Mouse (Mus musculus): Measurements from ENCODE around the gene Adgrb2. TPM values are rescaled to one million over a fixed set of nuclear protein-coding genes. Genes with fewer than 3 reads are reported as not detected.
A peak's percentile ranks its signal among the peaks of the same experiment; 100 is the strongest.

Adgrb2 gene
- 1.0 and 1.2 TPM in 2 replicates for polyA plus RNA-seq (2015; fragmentation: Nextera tagmentation; extraction: Ambion mirVana)

- Histone ChIP-seq H3K27ac (ENCODE audit: low read length) (no peak within 1 kb of the TSS), H3K4me1 (ENCODE audit: control insufficient read depth, insufficient read depth, low read length) (peaks cover 25% of the 10 kb centered on the region), H3K27me3 (ENCODE audit: control insufficient read depth, insufficient read depth, low read length) (peaks cover 61% of the 10 kb centered on the region), H3K4me3 (ENCODE audit: low read length) (peak within 1 kb of the TSS; percentile 60), H3K9me3 (replicated peaks; ENCODE audit: control insufficient read depth, low read length) (no peaks in the 10 kb centered on the region), H3K4me2 (ENCODE audit: low read depth, low read length) (peak within 1 kb of the TSS; percentile 98), H3K9ac (ENCODE audit: low read length) (peak within 1 kb of the TSS; percentile 48), H3K36me3 (ENCODE audit: control insufficient read depth, insufficient read depth) (no peaks in the 10 kb centered on the region)
- WGBS = under 1% methylated on average over 45 of the region's 77 CpGs
- ATAC-seq (replicated peaks; ENCODE audit: extremely low read depth, insufficient read depth, low FRiP score) = peak; percentile 28; the same call in 1 of the 2 replicates
Measured at GRCm38 (mm10) chr4:129984421-129985061, at the start of gene Adgrb2. TSS of gene Adgrb2 (plus strand) at chr4:129984870.

- no peaks in the 10 kb centered on the region for H3K9me3 ChIP-seq (replicated peaks; ENCODE audit: control insufficient read depth, low read length)
- H3K4me1 ChIP-seq (ENCODE audit: control insufficient read depth, insufficient read depth, low read length) = peaks cover 14% of the 10 kb centered on the region
- no peak overlapping the region for H3K4me2 ChIP-seq (ENCODE audit: low read depth, low read length)
- no peaks in the 10 kb centered on the region for H3K27me3 ChIP-seq (ENCODE audit: control insufficient read depth, insufficient read depth, low read length)
- H3K36me3 ChIP-seq (ENCODE audit: control insufficient read depth, insufficient read depth) = no peaks in the 10 kb centered on the region
- H3K9ac ChIP-seq (ENCODE audit: low read length) = no peak overlapping the region
- no peak overlapping the region for H3K27ac ChIP-seq (ENCODE audit: low read length)
- no peak; the same call in 1 of the 2 replicates for ATAC-seq (replicated peaks; ENCODE audit: extremely low read depth, insufficient read depth, low FRiP score)
- 56% methylated on average over 6 of the region's 6 CpGs for WGBS
- H3K4me3 ChIP-seq (ENCODE audit: low read length) = no peak overlapping the region
Measured at GRCm38 (mm10) chr4:129951359-129951821, 33.3 kb upstream of the Adgrb2 start.

- Histone ChIP-seq H3K4me2 (ENCODE audit: low read depth, low read length) (no peak overlapping the region), H3K27me3 (ENCODE audit: control insufficient read depth, insufficient read depth, low read length) (no peaks in the 10 kb centered on the region), H3K27ac (ENCODE audit: low read length) (no peak overlapping the region), H3K9me3 (replicated peaks; ENCODE audit: control insufficient read depth, low read length) (no peaks in the 10 kb centered on the region), H3K36me3 (ENCODE audit: control insufficient read depth, insufficient read depth) (no peaks in the 10 kb centered on the region), H3K4me3 (ENCODE audit: low read length) (no peak overlapping the region), H3K9ac (ENCODE audit: low read length) (no peak overlapping the region), H3K4me1 (ENCODE audit: control insufficient read depth, insufficient read depth, low read length) (peaks cover 14% of the 10 kb centered on the region)
- ATAC-seq (replicated peaks; ENCODE audit: extremely low read depth, insufficient read depth, low FRiP score) = peak; percentile 43; the same call in 1 of the 2 replicates
- 39% methylated on average over 5 of the region's 5 CpGs for WGBS
Measured at GRCm38 (mm10) chr4:129952241-129952810, 32.3 kb upstream of the Adgrb2 start.

GRCm38 (mm10) chr4:129954527-129954926, 30.1 kb upstream of the Adgrb2 start:
- Histone ChIP-seq H3K9me3 (replicated peaks; ENCODE audit: control insufficient read depth, low read length) (no peaks in the 10 kb centered on the region), H3K36me3 (ENCODE audit: control insufficient read depth, insufficient read depth) (no peaks in the 10 kb centered on the region), H3K4me1 (ENCODE audit: control insufficient read depth, insufficient read depth, low read length) (peaks cover 14% of the 10 kb centered on the region), H3K27ac (ENCODE audit: low read length) (no peak overlapping the region), H3K4me2 (ENCODE audit: low read depth, low read length) (no peak overlapping the region), H3K9ac (ENCODE audit: low read length) (no peak overlapping the region), H3K27me3 (ENCODE audit: control insufficient read depth, insufficient read depth, low read length) (no peaks in the 10 kb centered on the region), H3K4me3 (ENCODE audit: low read length) (no peak overlapping the region)
- ATAC-seq (replicated peaks; ENCODE audit: extremely low read depth, insufficient read depth, low FRiP score) = no peak
- 75% methylated on average over 2 of the region's 2 CpGs for WGBS

GRCm38 (mm10) chr4:129960180-129960944, 24.3 kb upstream of the Adgrb2 start:
- Histone ChIP-seq H3K9me3 (replicated peaks; ENCODE audit: control insufficient read depth, low read length) (no peaks in the 10 kb centered on the region), H3K4me1 (ENCODE audit: control insufficient read depth, insufficient read depth, low read length) (peaks cover 11% of the 10 kb centered on the region), H3K4me2 (ENCODE audit: low read depth, low read length) (peak overlapping the region; percentile 94), H3K9ac (ENCODE audit: low read length) (peak overlapping the region; percentile 63), H3K27ac (ENCODE audit: low read length) (no peak overlapping the region), H3K4me3 (ENCODE audit: low read length) (peak overlapping the region; percentile 51), H3K27me3 (ENCODE audit: control insufficient read depth, insufficient read depth, low read length) (peaks cover 4% of the 10 kb centered on the region; the same call in 1 of the 2 replicates), H3K36me3 (ENCODE audit: control insufficient read depth, insufficient read depth) (no peaks in the 10 kb centered on the region)
- ATAC-seq (replicated peaks; ENCODE audit: extremely low read depth, insufficient read depth, low FRiP score) = peak; percentile 69
- 2% methylated on average over 37 of the region's 37 CpGs for WGBS

- H3K4me2 ChIP-seq (ENCODE audit: low read depth, low read length) = no peak overlapping the region; the same call in 1 of the 2 replicates
- H3K4me3 ChIP-seq (ENCODE audit: low read length) = no peak overlapping the region
- no peak overlapping the region for H3K27ac ChIP-seq (ENCODE audit: low read length)
- ATAC-seq (replicated peaks; ENCODE audit: extremely low read depth, insufficient read depth, low FRiP score) = no peak
- WGBS = 36% methylated on average over 11 of the region's 11 CpGs
- no peaks in the 10 kb centered on the region for H3K36me3 ChIP-seq (ENCODE audit: control insufficient read depth, insufficient read depth)
- no peaks in the 10 kb centered on the region for H3K9me3 ChIP-seq (replicated peaks; ENCODE audit: control insufficient read depth, low read length)
- peaks cover 6% of the 10 kb centered on the region; the same call in 1 of the 2 replicates for H3K27me3 ChIP-seq (ENCODE audit: control insufficient read depth, insufficient read depth, low read length)
- peaks cover 11% of the 10 kb centered on the region for H3K4me1 ChIP-seq (ENCODE audit: control insufficient read depth, insufficient read depth, low read length)
- H3K9ac ChIP-seq (ENCODE audit: low read length) = no peak overlapping the region
Measured at GRCm38 (mm10) chr4:129965294-129965693, 19.4 kb upstream of the Adgrb2 start.

GRCm38 (mm10) chr4:129966201-129966600, 18.5 kb upstream of the Adgrb2 start:
- Histone ChIP-seq H3K27ac (ENCODE audit: low read length) (no peak overlapping the region), H3K4me2 (ENCODE audit: low read depth, low read length) (no peak overlapping the region), H3K9me3 (replicated peaks; ENCODE audit: control insufficient read depth, low read length) (no peaks in the 10 kb centered on the region), H3K9ac (ENCODE audit: low read length) (no peak overlapping the region), H3K27me3 (ENCODE audit: control insufficient read depth, insufficient read depth, low read length) (0 out of 2 replicates have a peak, but pooled peaks cover 5% of the 10 kb centered on the region), H3K36me3 (ENCODE audit: control insufficient read depth, insufficient read depth) (no peaks in the 10 kb centered on the region), H3K4me1 (ENCODE audit: control insufficient read depth, insufficient read depth, low read length) (peaks cover 10% of the 10 kb centered on the region; the same call in 1 of the 2 replicates), H3K4me3 (ENCODE audit: low read length) (no peak overlapping the region)
- no peak for ATAC-seq (replicated peaks; ENCODE audit: extremely low read depth, insufficient read depth, low FRiP score)
- 47% methylated on average over 10 of the region's 10 CpGs for WGBS

- Histone ChIP-seq H3K27me3 (ENCODE audit: control insufficient read depth, insufficient read depth, low read length) (0 out of 2 replicates have a peak, but pooled peaks cover 5% of the 10 kb centered on the region), H3K36me3 (ENCODE audit: control insufficient read depth, insufficient read depth) (no peaks in the 10 kb centered on the region), H3K4me2 (ENCODE audit: low read depth, low read length) (no peak overlapping the region), H3K4me3 (ENCODE audit: low read length) (no peak overlapping the region), H3K9me3 (replicated peaks; ENCODE audit: control insufficient read depth, low read length) (no peaks in the 10 kb centered on the region), H3K9ac (ENCODE audit: low read length) (no peak overlapping the region; the same call in 1 of the 2 replicates), H3K27ac (ENCODE audit: low read length) (no peak overlapping the region), H3K4me1 (ENCODE audit: control insufficient read depth, insufficient read depth, low read length) (peaks cover 10% of the 10 kb centered on the region; the same call in 1 of the 2 replicates)
- ATAC-seq (replicated peaks; ENCODE audit: extremely low read depth, insufficient read depth, low FRiP score) = no peak
- 43% methylated on average over 13 of the region's 13 CpGs for WGBS
Measured at GRCm38 (mm10) chr4:129967024-129968014, 17.4 kb upstream of the Adgrb2 start.
